In genomic region chr3:66973391-66973943, GRCm38 (mm10) we compare ENCODE assay signal across 9 mouse cellular contexts. TPM values are rescaled to one million over a fixed set of nuclear protein-coding genes. Genes with fewer than 3 reads are reported as not detected.
DNase-seq lines count a peak whose midpoint lies in the region; ATAC-seq and TF ChIP-seq lines count a peak whose summit lies in the region.
"Had no signal": no experiment of that assay in that cellular context is flagged by ENCODE, and none has a peak within 500 bp of the region (broad histone marks: within the 10 kb centered on the region; RNA-seq: fewer than 3 reads in every experiment).

No protein-coding gene starts in this region.

- TF ChIP-seq EP300 in heart, adult 2 months (IDR thresholded peaks at IDR 0.05; ENCODE audit: insufficient read depth, low read depth, low read length): no peak
- no peak for TF ChIP-seq EP300 in liver, postnatal 0 days (IDR thresholded peaks at IDR 0.05; ENCODE audit: low read depth)

- H3K36me3 ChIP-seq in heart, adult 2 months (ENCODE audit: control insufficient read depth, insufficient read depth, low read length): no peaks in the 10 kb centered on the region
- H3K36me3 ChIP-seq in forebrain, postnatal 0 days (ENCODE audit: insufficient read depth): no peaks in the 10 kb centered on the region
- H3K36me3 ChIP-seq in liver, postnatal 0 days (replicated peaks; ENCODE audit: insufficient read depth, low read length): no peaks in the 10 kb centered on the region
- no peaks in the 10 kb centered on the region for H3K36me3 ChIP-seq in neural tube, embryonic 12.5 days

- no peaks in the 10 kb centered on the region for H3K9me3 ChIP-seq in forebrain, postnatal 0 days (ENCODE audit: low read length)
- H3K9me3 ChIP-seq in liver, postnatal 0 days (ENCODE audit: low read length): no peaks in the 10 kb centered on the region
- H3K9me3 ChIP-seq in neural tube, embryonic 12.5 days: no peaks in the 10 kb centered on the region

- 8% methylated on average over 59 of the region's 59 CpGs for WGBS in heart, adult 2 months
- WGBS in forebrain, postnatal 0 days: under 1% methylated on average over 59 of the region's 59 CpGs
- WGBS in liver, postnatal 0 days (ENCODE audit: insufficient replicate concordance): under 1% methylated on average over 58 of the region's 59 CpGs
- WGBS in neural tube, embryonic 12.5 days: under 1% methylated on average over 59 of the region's 59 CpGs

- H3K27me3 ChIP-seq in heart, adult 2 months (ENCODE audit: control insufficient read depth, insufficient read depth, low read length): peaks cover 25% of the 10 kb centered on the region
- H3K27me3 ChIP-seq in forebrain, postnatal 0 days (ENCODE audit: insufficient read depth, low read length): peaks cover 70% of the 10 kb centered on the region
- peaks cover 82% of the 10 kb centered on the region for H3K27me3 ChIP-seq in liver, postnatal 0 days (ENCODE audit: insufficient read depth, low read length)
- H3K27me3 ChIP-seq in neural tube, embryonic 12.5 days (replicated peaks): peaks cover 68% of the 10 kb centered on the region

- TF ChIP-seq POLR2A in heart, adult 2 months (IDR thresholded peaks at IDR 0.05; ENCODE audit: insufficient read depth, low read depth, low read length): no peak

- no peaks in the 10 kb centered on the region for H3K4me1 ChIP-seq in heart, adult 2 months (ENCODE audit: control insufficient read depth, insufficient read depth, low read length)
- no peaks in the 10 kb centered on the region for H3K4me1 ChIP-seq in forebrain, postnatal 0 days (ENCODE audit: insufficient read depth)
- peaks cover 8% of the 10 kb centered on the region for H3K4me1 ChIP-seq in liver, postnatal 0 days (ENCODE audit: insufficient read depth)
- H3K4me1 ChIP-seq in neural tube, embryonic 12.5 days: peaks cover 19% of the 10 kb centered on the region

- intact Hi-C loops in heart, adult 2 months (cut with DNase I): no loop called here

- H3K9ac ChIP-seq in heart, adult 2 months (ENCODE audit: low read depth, low read length): no peak overlapping the region
- H3K9ac ChIP-seq in forebrain, postnatal 0 days: no peak overlapping the region
- H3K9ac ChIP-seq in liver, postnatal 0 days (replicated peaks): no peak overlapping the region; the same call in 1 of the 2 replicates
- peak overlapping the region; percentile 48; the same call in 1 of the 2 replicates for H3K9ac ChIP-seq in neural tube, embryonic 12.5 days

- peak; percentile 63 for ATAC-seq in forebrain, postnatal 0 days
- ATAC-seq in liver, postnatal 0 days: peak; percentile 95
- peak; percentile 65 for ATAC-seq in neural tube, embryonic 12.5 days (ENCODE audit: low FRiP score, low read depth)

- peak overlapping the region; percentile 43 for H3K4me2 ChIP-seq in forebrain, postnatal 0 days (ENCODE audit: low read depth)
- H3K4me2 ChIP-seq in liver, postnatal 0 days (ENCODE audit: low read depth, low read length): peak overlapping the region; percentile 77
- H3K4me2 ChIP-seq in neural tube, embryonic 12.5 days (replicated peaks): peak overlapping the region; percentile 80

- TF ChIP-seq CTCF in heart, adult 2 months (IDR thresholded peaks at IDR 0.05): no peak
- TF ChIP-seq CTCF in forebrain, postnatal 0 days (IDR thresholded peaks at IDR 0.05; ENCODE audit: low read depth): no peak
- no peak for TF ChIP-seq CTCF in liver, postnatal 0 days (IDR thresholded peaks at IDR 0.05; ENCODE audit: low read depth)

- H3K79me2 ChIP-seq in heart, adult 2 months (replicated peaks; ENCODE audit: control insufficient read depth, insufficient read depth, low read length): no peaks in the 10 kb centered on the region

- peak overlapping the region; percentile 36 for H3K4me3 ChIP-seq in heart, adult 2 months
- peak overlapping the region; percentile 20 for H3K4me3 ChIP-seq in forebrain, postnatal 0 days (ENCODE audit: low read depth, low read length)
- peak overlapping the region; percentile 51 for H3K4me3 ChIP-seq in liver, postnatal 0 days (ENCODE audit: low read depth, low read length)
- H3K4me3 ChIP-seq in neural tube, embryonic 12.5 days: peak overlapping the region; percentile 43

- no peak overlapping the region for H3K27ac ChIP-seq in heart, adult 2 months
- no peak overlapping the region for H3K27ac ChIP-seq in forebrain, postnatal 0 days (ENCODE audit: low read depth, low read length)
- no peak overlapping the region for H3K27ac ChIP-seq in liver, postnatal 0 days (ENCODE audit: low read depth)
- no peak overlapping the region for H3K27ac ChIP-seq in neural tube, embryonic 12.5 days
- H3K27ac ChIP-seq: macrophage had no signal

- DNase-seq in heart, adult 2 months: peak; percentile 40 to 60
- no peak for DNase-seq in heart, adult 8-10 months (ENCODE audit: low spot score)
- DNase-seq in adrenal gland, postnatal 25 days: peak; percentile 8
- DNase-seq in forebrain, postnatal 0 days: peak; percentile 60
- peak; percentile 64 for DNase-seq in kidney, adult 11 months
- DNase-seq in liver, postnatal 0 days: peak; percentile 78
- no peak for DNase-seq in layer of hippocampus, adult 9-10 months (ENCODE audit: low spot score)

RNA-seq across cellular contexts. Expression of gene Rsrc1, which starts 7.7 kb away (rescaled TPM):
- 10 to 100 TPM; 10.6 to 11.0 TPM for total RNA-seq in heart, adult 2 months (2021)
- 2.4 and 4.0 TPM in 2 replicates for polyA plus RNA-seq in heart, adult 2 months (2012; rRNA removed)
- 10 to 100 TPM; 10.7 to 13.9 (median 11.9) TPM for total RNA-seq in heart, adult 8-10 months (2022)
- 33.5 and 34.8 TPM in 2 replicates for total RNA-seq in adrenal gland, postnatal 25 days (2021)
- total RNA-seq in forebrain, postnatal 0 days (2014; rRNA removed): 30.5 and 33.6 TPM in 2 replicates
- polyA plus RNA-seq in forebrain, postnatal 0 days (2015; fragmentation: Nextera tagmentation; extraction: Ambion mirVana): 25.9 and 27.6 TPM in 2 replicates
- 9.9 and 10.8 TPM in 2 replicates for polyA plus RNA-seq in liver, postnatal 0 days (2015; fragmentation: Nextera tagmentation; extraction: Ambion mirVana)
- 37.9 and 46.7 TPM in 2 replicates for polyA plus RNA-seq in neural tube, embryonic 12.5 days (2016; fragmentation: Nextera tagmentation; extraction: Ambion mirVana)

RNA-seq across cellular contexts. Expression of gene Shox2, which starts 8.1 kb away (rescaled TPM):
- under 1 TPM; 0.68 to 0.76 TPM for total RNA-seq in heart, adult 2 months (2021)
- polyA plus RNA-seq in heart, adult 2 months (2012; rRNA removed): 1.00 and 2.0 TPM in 2 replicates
- total RNA-seq in heart, adult 8-10 months (2022): 1 to 10 TPM in 2 of 4 experiments, under 1 TPM in 2; 0.50 to 1.4 (median 0.93) TPM
- total RNA-seq in adrenal gland, postnatal 25 days (2021): 1.1 and 2.0 TPM in 2 replicates
- 2.4 and 3.9 TPM in 2 replicates for total RNA-seq in forebrain, postnatal 0 days (2014; rRNA removed)
- 2.7 and 5.4 TPM in 2 replicates for polyA plus RNA-seq in forebrain, postnatal 0 days (2015; fragmentation: Nextera tagmentation; extraction: Ambion mirVana)
- 0.68 and 0.69 TPM in 2 replicates for polyA plus RNA-seq in liver, postnatal 0 days (2015; fragmentation: Nextera tagmentation; extraction: Ambion mirVana)
- 28.4 and 28.9 TPM in 2 replicates for polyA plus RNA-seq in neural tube, embryonic 12.5 days (2016; fragmentation: Nextera tagmentation; extraction: Ambion mirVana)

Comparison
In these comparisons a context has a peak if more than half of its experiments do, and no peak if none do; other contexts are left out.
1. DNase-seq: peak in heart, adult 2 months (2 of 2), adrenal gland, postnatal 25 days (single experiment), forebrain, postnatal 0 days (single experiment), kidney, adult 11 months (single experiment) and liver, postnatal 0 days (single experiment); none in heart, adult 8-10 months (single experiment) and layer of hippocampus, adult 9-10 months (single experiment).
2. Peak in every context shown above with its lines, with median percentiles within 50 percentile points of each other: H3K4me3 ChIP-seq, ATAC-seq and H3K4me2 ChIP-seq.